Mouse (Mus musculus) liver, postnatal 0 days (tissue): ENCODE measurements at regions not wholly inside any gene's neighbourhood (a gene's known extent, or its start where the extent isn't known, plus 50 kb on each side); places are given as distances from the start of the nearest gene placed in this dataset.
"Not testable (repeated sequence)": the region's sequence is repeated elsewhere in the genome, so short reads cannot be mapped to it uniquely, and the experiment has no call there.

Source experiments
- ATAC-seq: fragments of 200-750 bp; cut with Nextera tagmentation; 2 replicates; pipeline ENCODE4 v1.8.0; 2017; ENCODE audit warnings: mild to moderate bottlenecking, moderate library complexity
- DNase-seq: peaks from one replicate; pipeline ENCODE4 v3.0.0-alpha.2; 2016
- H3K27ac ChIP-seq: fragments of 300-500 bp; sonication (generic); 2 replicates; pipeline ENCODE4 v1.5.1; 2014; ENCODE audit warnings: antibody characterized with exemption, moderate library complexity, mild to moderate bottlenecking, low read depth
- H3K27me3 ChIP-seq: fragments of 300-500 bp; sonication (generic); 2 replicates; pipeline ENCODE4 v1.6.1; 2014; ENCODE audit warnings: low read length, control low read depth, mixed read lengths; ENCODE audit not compliant: insufficient read depth
- H3K36me3 ChIP-seq: fragments of 300-500 bp; sonication (generic); replicated peaks from 2 replicates; pipeline ENCODE4 v1.6.1; 2014; ENCODE audit warnings: mild to moderate bottlenecking, control low read depth, low read length, moderate library complexity, mixed read lengths; ENCODE audit not compliant: insufficient read depth
- H3K4me1 ChIP-seq: fragments of 300-500 bp; sonication (generic); 2 replicates; pipeline ENCODE4 v1.6.1; 2014; ENCODE audit warnings: antibody characterized with exemption, mild to moderate bottlenecking, control low read depth; ENCODE audit not compliant: insufficient read depth
- H3K4me2 ChIP-seq: fragments of 300-500 bp; sonication (generic); 2 replicates; pipeline ENCODE4 v1.6.1; 2014; ENCODE audit warnings: low read depth, mild to moderate bottlenecking, low read length, moderate library complexity, mixed read lengths
- H3K4me3 ChIP-seq: fragments of 300-500 bp; sonication (generic); 2 replicates; pipeline ENCODE4 v1.5.1; 2014; ENCODE audit warnings: low read depth, low read length
- H3K9ac ChIP-seq: fragments of 300-500 bp; sonication (generic); replicated peaks from 2 replicates; pipeline ENCODE4 v1.6.1; 2014; ENCODE audit warnings: mild to moderate bottlenecking, moderate library complexity
- H3K9me3 ChIP-seq: fragments of 300-500 bp; sonication (generic); 2 replicates; pipeline ENCODE4 v1.6.1; 2016; ENCODE audit warnings: mild to moderate bottlenecking, control low read depth, low read length, mixed read lengths
- CTCF ChIP-seq: sonication (generic); IDR thresholded peaks from 2 replicates; pipeline ENCODE4 v1.5.1; 2016; ENCODE audit warnings: antibody characterized with exemption, low read depth
- EP300 ChIP-seq: IDR thresholded peaks from 2 replicates; pipeline ENCODE4 v1.6.1; 2016; ENCODE audit warnings: antibody characterized with exemption, low read depth, mild to moderate bottlenecking
- WGBS: fragments of 180-500 bp; shearing (Covaris S2); extraction: QIAGEN DNeasy Blood & Tissue Kit; methylation state at CpG from one replicate; pipeline ENCODE4 v1.1.7; 2014; ENCODE audit not compliant: insufficient replicate concordance; 5-methylcytosine and 5-hydroxymethylcytosine counted together

- H3K27me3 ChIP-seq, result no peaks in the 10 kb centered on the region
- no peak overlapping the region for H3K9ac ChIP-seq
- no peak overlapping the region for H3K4me3 ChIP-seq
- ATAC-seq (no peak), DNase-seq (no peak)
- no peak overlapping the region for H3K4me2 ChIP-seq
- WGBS, result 81% methylated on average over 1 of the region's 1 CpGs
- no peak overlapping the region for H3K27ac ChIP-seq
- H3K9me3 ChIP-seq, result no peaks in the 10 kb centered on the region
- no peaks in the 10 kb centered on the region for H3K4me1 ChIP-seq
- TF ChIP-seq CTCF, result no peak
- no peak for TF ChIP-seq EP300
- H3K36me3 ChIP-seq, result no peaks in the 10 kb centered on the region
Observed at GRCm38 (mm10) chr6:16365450-16365849, 532.8 kb downstream of the Tfec start.

DNA sequence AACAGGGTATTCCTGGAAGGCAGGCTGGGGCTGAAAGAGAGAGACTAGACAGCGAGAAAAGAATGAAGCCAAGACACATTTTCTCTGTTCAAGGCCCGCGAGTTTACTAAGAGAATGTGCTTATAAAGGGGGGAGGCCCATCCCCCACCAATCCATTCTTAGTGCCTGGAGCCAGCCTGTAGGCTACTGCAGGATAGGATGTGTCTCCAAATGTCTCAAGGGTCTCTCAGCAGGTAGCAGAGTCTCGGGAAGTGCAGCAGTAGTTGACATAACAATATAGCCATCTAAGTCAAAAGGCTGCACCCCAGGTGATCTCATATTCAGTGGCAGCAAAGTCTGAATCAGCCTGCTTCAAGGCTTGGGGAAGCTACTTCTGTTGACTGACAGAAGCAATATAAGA lies 536.2 kb downstream of the Tfec start:
- no peaks in the 10 kb centered on the region for H3K9me3 ChIP-seq
- no peaks in the 10 kb centered on the region for H3K36me3 ChIP-seq
- no peaks in the 10 kb centered on the region for H3K4me1 ChIP-seq
- ATAC-seq, result no peak
- no peak overlapping the region for H3K9ac ChIP-seq
- 72% methylated on average over 4 of the region's 4 CpGs for WGBS
- no peak overlapping the region for H3K4me2 ChIP-seq
- H3K27ac ChIP-seq, result no peak overlapping the region
- no peak for TF ChIP-seq EP300
- no peak for TF ChIP-seq CTCF
- DNase-seq, result no peak
- no peaks in the 10 kb centered on the region for H3K27me3 ChIP-seq
- H3K4me3 ChIP-seq, result no peak overlapping the region

DNA sequence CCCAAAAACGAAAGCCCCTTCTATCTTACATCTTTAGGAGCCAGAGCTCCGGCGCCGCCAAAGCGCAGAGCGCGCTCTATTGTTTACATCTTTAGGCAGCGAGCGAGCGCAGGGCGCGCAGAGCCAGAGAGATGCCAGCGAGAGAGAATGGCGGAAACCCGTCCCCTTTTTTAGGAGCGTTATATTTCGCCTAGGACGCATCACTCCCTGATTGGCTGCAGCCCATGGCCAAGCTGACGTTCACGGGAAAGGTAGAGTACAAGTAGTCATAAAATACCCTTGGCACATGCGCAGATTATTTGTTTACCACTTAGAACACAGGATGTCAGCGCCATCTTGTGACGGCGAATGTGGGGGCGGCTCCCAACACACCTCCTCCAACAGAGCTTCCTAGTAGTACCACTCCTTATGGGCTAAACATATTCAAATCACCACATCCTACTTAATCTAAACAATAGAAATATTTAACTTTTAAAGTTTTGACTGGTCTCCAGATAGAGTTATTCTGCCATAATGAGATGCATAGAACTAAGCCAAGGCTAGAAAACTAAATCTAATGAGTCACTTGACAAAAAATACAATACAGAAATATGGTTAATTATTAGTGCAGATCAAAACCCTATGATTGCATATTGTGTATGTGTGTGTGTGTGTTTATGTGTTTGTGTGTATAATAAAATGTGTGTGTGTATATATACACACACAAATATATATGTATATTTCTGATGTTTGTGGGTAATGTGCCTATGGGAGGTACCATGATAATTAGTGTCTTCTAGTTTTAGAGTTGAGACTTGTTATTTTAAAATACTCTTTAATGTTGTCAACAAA lies 538.1 kb downstream of the Tfec start:
- H3K4me3 ChIP-seq, H3K27me3 ChIP-seq, H3K4me2 ChIP-seq, H3K36me3 ChIP-seq, H3K9me3 ChIP-seq, H3K27ac ChIP-seq, DNase-seq, H3K4me1 ChIP-seq, H3K9ac ChIP-seq: not testable (repeated sequence)
- 42% methylated on average over 9 of the region's 25 CpGs for WGBS
- peak; percentile 68 for ATAC-seq

DNA sequence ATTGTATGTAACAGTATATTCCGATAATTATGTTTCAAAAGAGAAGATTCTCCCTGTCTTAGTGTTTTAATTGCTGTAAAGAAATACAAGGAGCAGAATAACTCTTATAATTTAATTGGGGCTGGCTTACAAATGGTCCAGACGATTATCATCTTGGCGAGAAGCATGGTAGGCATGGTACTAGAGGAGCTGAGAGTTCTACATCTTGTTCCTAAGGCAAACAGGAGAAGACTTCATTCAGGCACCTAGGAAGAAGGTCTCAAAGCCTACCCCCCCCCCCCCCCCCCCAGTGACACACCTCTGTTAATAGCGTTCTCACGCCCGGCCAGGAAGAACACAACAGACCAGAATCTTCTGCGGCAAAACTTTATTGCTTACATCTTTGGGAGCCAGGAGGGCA lies 538.8 kb downstream of the Tfec start:
- Histone ChIP-seq H3K4me1 (no peaks in the 10 kb centered on the region), H3K4me2 (peak overlapping the region; percentile 45; the same call in 1 of the 2 replicates), H3K4me3 (no peak overlapping the region), H3K36me3 (no peaks in the 10 kb centered on the region), H3K9me3 (no peaks in the 10 kb centered on the region), H3K27ac (no peak overlapping the region), H3K27me3 (no peaks in the 10 kb centered on the region), H3K9ac (no peak overlapping the region)
- 83% methylated on average over 3 of the region's 7 CpGs for WGBS
- TF ChIP-seq CTCF (no peak), EP300 (no peak)
- DNase-seq (no peak), ATAC-seq (no peak)

GRCm38 (mm10) chr6:16333638-16334037 lies 564.6 kb downstream of the Tfec start:
- H3K4me2 ChIP-seq, result no peak overlapping the region
- WGBS, result 40% methylated on average over 8 of the region's 8 CpGs
- TF ChIP-seq EP300 (no peak), CTCF (no peak)
- no peak overlapping the region for H3K4me3 ChIP-seq
- no peak for ATAC-seq
- H3K27ac ChIP-seq, result no peak overlapping the region
- no peaks in the 10 kb centered on the region for H3K4me1 ChIP-seq
- H3K9ac ChIP-seq, result no peak overlapping the region
- DNase-seq, result no peak
- no peaks in the 10 kb centered on the region for H3K9me3 ChIP-seq
- H3K27me3 ChIP-seq, result no peaks in the 10 kb centered on the region
- no peaks in the 10 kb centered on the region for H3K36me3 ChIP-seq

GRCm38 (mm10) chr6:16314305-16315010 lies 583.8 kb downstream of the Tfec start:
- no peak for TF ChIP-seq CTCF
- TF ChIP-seq EP300, result no peak
- Histone ChIP-seq H3K4me3 (no peak overlapping the region), H3K27ac (no peak overlapping the region), H3K36me3 (no peaks in the 10 kb centered on the region), H3K9ac (no peak overlapping the region), H3K4me1 (no peaks in the 10 kb centered on the region; the same call in 1 of the 2 replicates), H3K9me3 (no peaks in the 10 kb centered on the region), H3K4me2 (no peak overlapping the region), H3K27me3 (peaks cover 4% of the 10 kb centered on the region; the same call in 1 of the 2 replicates)
- ATAC-seq, result no peak
- WGBS, result 90% methylated on average over 15 of the region's 15 CpGs
- DNase-seq, result no peak
